Mouse (Mus musculus) hindlimb bud, embryonic 11.5 days (tissue): ENCODE measurements at regions not wholly inside any gene's neighbourhood (a gene's known extent, or its start where the extent isn't known, plus 50 kb on each side); places are given as distances from the start of the nearest gene placed in this dataset.
A peak's percentile ranks its signal among the peaks of the same experiment; 100 is the strongest.

Experiments
- DNase-seq: peaks from one replicate; pipeline ENCODE4 v3.0.0-alpha.2; 2012; ENCODE audit warnings: low read depth, low spot score; ENCODE audit errors: extremely low spot score

- no peak for DNase-seq
Observed at GRCm38 (mm10) chr12:109662179-109662578, 62.0 kb upstream of the Rtl1 start.

DNA sequence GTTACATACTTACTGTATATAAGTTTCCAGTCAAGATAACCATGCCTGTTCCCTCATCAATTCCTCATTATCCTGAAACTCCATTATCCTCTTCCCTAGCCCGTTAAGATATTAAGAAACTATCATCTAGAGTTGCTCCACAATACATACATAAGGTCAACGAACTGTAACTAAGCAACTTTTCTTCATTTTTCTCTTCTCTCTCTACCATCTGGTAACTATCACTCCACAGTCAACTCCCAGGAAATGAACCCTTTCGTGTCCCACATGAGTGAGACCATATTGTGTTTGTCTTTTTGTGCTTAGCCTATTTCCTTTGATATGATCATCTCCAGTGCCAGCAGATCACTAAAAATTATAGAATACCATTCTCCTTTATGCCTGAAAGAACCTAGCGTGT, 74.6 kb upstream of the Rtl1 start:
- DNase-seq: no peak

GRCm38 (mm10) chr12:109694046-109694445, 93.9 kb upstream of the Rtl1 start:
- DNase-seq: no peak

DNA sequence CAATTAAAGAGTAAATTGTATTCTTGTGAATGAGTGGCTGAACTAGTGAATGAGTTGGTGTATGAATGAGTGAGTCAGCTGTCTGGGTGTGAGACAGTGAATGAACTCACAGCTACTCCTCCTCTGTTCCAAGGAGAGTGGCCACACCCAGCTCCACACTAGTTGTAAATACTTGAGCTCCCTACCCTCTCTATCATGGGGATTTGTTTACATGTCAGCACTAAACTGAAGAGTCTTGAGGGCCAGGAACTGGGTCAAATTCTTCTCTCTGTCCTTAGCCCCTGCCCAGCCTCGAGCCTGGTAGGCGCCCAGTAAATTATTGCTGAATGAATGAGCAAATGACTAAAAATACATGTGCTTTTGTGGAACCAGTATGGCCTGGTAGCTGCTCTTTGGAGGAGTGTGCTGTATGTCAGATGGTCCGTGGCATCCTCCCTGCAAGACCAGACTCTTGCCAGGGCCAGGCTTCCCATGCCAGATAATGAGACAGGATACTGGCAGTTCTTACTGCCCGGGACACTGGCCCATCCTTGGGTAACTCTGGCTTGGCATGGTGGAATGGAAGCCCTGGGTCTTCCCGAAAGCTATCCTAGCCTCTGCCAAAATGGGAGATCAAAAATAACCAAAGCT, 94.8 kb upstream of the Rtl1 start:
- DNase-seq: no peak

- no peak for DNase-seq
Observed at GRCm38 (mm10) chr12:109706820-109707219, 106.7 kb upstream of the Rtl1 start.

GRCm38 (mm10) chr12:109709661-109710060, 109.5 kb upstream of the Rtl1 start:
- no peak for DNase-seq

GRCm38 (mm10) chr12:109711392-109711791, 111.3 kb upstream of the Rtl1 start:
- no peak for DNase-seq

GRCm38 (mm10) chr12:109711946-109712345, 111.8 kb upstream of the Rtl1 start:
- no peak for DNase-seq

DNA sequence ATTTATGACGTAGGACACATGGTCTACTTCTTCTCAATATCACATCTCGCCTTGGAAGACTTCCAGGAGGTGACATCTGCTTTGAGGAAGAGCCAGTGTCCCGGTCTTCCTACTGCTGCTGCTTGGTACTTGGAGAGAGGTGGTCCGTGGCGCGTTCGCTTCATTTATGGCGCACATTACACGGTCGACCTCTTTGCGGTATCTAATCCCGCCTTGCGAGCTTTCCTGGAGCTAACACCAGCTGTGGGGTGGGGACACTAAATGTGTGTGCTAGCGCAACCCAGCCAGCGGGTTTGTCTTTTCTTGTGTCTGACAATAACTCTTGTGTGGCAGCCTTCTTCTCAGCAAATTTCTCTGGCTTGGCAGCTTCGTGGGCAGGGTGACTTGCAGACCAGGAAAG, 112.3 kb upstream of the Rtl1 start:
- DNase-seq: no peak

DNA sequence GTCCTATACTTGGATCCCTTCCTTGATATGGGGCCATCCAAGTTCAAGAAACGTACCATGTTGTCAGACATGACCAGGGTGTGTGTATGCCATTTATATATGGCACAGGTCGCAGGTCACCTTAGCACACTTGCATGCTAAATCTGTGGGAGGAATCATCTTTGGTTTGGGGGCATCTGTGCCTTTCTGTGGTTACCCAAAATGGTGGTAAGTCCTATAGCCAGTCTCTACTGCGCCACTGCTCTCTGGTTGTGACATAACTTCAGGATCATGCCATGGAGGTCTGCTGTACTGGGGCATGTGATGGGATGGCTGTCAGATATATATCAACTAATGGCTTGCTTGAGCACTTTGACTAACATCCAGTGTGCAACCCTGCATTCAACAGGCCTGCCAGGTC, 112.9 kb upstream of the Rtl1 start:
- DNase-seq: no peak

DNA sequence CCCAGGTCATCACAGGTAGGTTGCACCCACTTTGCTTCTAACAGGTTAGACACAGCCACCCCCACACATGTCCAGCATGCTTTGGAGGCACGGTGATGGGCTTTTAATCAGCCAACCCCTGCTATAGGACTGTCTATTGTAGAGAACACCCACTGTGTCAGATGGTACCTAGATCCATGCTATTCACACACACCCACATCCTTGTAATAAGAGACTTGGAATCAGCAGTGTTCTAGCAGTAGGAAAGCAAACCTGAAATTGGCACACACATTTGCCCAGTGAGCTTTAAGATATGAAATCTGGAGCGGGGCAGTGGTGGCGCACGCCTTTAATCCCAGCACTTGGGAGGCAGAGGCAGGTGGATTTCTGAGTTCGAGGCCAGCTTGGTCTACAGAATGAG, 113.9 kb upstream of the Rtl1 start:
- no peak for DNase-seq

GRCm38 (mm10) chr12:109716991-109717390, 116.9 kb upstream of the Rtl1 start:
- no peak for DNase-seq

DNA sequence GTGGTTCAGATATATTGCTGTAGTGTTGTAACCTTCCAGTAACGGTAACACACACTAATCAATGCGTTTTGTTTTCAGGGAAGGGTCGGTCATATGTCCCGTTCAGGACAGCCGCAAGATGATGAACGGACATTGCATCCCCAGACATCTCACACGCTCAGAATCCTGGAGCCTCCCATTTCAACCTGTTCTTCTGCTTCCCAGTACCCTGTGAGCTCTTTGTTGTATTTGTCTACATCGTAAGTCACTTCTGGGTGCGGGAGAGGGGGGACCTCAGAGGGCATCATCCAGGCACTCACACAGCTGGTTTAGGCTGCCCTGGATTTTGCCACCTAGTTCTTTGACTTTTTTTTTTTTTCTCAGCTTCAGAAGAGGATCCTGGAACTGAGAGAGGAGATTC, 117.9 kb upstream of the Rtl1 start:
- no peak for DNase-seq

- DNase-seq: no peak
Observed at GRCm38 (mm10) chr12:109738201-109738600, 138.1 kb upstream of the Rtl1 start.

DNA sequence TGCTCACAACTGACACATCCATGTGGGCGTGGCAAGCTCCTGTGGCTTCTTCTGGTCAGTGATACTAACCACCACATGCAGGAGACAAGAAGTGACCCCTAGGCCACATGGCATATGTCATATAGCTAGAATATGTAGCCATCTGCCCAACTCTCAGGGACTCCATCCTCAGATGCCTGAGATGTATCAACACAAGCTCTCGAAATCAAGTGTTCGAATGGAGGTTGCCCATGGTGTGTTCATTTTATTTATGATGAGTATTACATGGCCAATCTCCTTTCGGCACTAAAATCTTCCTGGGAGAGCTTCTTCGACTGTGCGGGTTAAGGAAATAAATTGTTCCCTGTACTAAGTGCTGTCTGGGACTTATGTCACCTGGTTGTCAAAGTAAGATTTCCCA, 138.8 kb upstream of the Rtl1 start:
- no peak for DNase-seq

DNA sequence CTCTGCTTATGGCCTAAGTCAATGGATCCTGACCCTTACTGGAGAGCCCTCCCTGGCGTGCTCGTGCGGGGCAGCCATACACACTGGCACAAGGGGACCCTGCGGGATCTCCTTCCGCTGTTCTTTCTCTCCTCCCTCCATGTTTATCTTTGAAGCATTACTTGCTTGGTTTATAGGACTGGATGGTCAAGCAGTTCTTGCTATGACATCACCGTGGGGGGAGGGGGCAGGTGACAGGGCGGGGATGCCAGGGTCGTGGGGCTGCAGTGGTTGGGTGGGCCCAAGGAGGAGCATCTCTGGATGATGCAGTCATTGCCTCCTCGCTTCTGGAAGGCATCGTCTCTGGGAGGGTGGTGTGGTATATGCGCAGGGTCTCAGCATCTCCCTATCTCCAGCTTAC, 142.4 kb upstream of the Rtl1 start:
- no peak for DNase-seq

GRCm38 (mm10) chr12:109743036-109743650, 143.0 kb upstream of the Rtl1 start:
- no peak for DNase-seq

GRCm38 (mm10) chr12:109744186-109744585, 144.1 kb upstream of the Rtl1 start:
- DNase-seq: no peak

DNA sequence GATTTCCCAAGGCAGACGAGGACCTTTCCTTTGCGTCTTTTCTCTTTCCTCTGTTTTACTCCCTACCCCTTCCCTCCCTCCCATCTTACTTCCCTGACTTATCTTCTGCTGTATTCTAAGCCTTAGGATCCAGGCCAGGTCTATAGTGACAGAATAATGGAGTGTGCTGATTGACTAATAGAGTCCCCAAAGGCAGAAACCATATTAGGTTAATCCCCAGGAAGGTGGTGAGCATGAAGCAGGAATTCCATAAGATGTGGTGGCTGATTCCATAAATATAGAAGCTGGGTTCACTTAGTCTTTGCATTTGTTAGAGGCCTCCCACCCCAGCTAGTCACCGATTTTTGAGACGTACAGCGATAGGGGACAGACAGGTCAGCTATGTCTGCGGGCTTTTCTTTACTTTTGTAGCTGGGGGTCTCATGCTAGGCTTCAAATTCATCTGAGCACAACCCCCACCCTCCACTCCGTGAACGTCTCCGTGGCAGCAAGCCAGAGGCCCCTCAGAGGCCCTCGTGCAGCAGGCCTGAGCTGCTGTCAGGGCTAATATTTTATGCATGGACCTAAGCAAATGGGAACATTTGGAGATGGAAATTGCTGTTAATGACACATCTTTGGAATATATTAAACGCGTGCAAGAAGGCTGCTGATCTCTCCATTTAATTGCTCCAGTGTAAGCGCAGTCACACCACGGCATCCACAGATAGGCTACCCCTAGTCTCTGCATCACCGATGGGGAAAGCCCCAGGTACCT, 145.8 kb upstream of the Rtl1 start:
- peak; percentile 10 for DNase-seq

- no peak for DNase-seq
Observed at GRCm38 (mm10) chr12:109747201-109747600, 147.1 kb upstream of the Rtl1 start.

DNA sequence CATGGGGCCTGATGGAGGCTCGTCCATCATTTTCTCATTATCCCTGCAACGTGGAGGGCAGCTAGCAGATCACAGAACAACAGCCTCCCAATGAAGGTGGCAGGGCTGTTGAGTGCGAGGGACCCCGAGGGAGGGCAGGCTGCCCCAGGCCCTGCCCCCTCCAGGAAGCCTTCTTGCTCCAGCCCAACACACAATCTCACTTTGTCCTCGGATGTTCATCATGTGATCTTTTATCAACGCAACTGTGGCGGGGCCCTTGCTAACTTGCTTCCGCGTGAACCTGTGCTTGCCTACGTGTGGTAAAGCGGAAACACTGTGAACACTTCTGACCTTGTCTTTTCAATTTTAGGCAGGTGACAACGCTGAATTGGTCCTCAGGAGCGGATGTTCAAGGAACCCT, 147.6 kb upstream of the Rtl1 start:
- DNase-seq: no peak

DNA sequence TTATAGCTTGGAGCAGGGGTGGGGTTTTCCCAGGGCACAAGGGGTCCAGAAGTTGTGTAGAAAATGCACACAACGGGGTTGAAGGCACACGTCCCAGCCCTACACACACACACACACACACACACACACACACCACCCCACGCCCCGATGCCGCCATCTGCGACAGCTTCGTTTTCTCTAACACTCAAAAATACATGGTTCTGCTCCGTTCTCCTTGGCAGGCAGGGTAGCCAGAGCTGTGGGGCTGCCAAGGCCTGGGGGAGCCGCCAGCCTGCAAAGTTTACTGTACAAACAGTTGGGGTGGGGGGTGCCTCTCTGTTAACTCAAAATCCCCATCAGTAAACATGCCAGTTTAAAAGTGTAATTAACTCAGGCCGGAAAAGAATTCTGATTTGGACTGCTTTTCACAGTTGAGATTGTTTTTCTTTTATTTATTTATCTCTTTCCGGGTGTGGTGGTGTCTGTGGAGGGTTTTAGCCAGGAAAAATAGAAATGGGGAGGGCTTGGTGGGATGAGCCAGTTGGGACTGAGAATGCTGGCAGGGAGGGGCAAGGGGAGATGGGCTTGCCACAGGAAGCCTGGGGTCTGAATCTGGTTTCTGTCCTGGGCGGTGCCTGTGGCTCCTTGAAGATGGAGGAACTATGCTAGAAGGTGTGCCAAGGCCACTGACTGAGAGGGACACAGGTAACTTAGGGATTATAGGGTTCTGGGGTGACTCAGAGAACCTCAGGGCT, 148.4 kb upstream of the Rtl1 start:
- no peak for DNase-seq
